Mouse (Mus musculus): ENCODE measurements around the gene Gm42674.

DNA sequence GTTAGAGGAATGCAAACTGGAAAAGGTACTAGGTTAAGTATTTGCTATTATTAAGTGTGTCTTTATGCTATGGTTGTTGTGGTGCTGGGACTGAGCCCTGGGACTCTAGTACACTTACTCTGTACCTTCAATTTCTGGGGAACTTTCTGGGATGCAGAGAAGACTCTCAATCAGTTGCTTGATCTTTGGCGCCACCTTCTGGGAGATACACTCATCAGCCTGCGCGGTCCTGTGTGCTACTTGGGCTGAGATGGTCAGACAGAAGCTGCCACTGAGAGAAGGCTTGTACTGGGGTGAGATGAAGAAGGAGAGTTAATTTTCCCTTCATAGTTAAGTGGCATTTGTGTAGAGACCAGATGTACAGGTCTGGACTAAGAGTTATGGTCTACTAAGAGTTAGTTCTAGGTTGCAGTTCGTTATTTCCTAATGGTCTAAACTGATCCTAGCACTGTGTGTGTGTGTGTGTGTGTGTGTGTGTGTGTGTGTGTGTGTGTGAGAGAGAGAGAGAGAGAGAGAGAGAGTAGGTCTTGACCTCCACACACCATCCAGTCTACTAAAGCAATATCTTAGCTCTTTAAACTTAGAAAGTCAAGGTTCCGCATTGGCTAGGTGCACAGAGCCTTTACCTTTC lies 51.3 kb downstream of the Gm42674 start:
- no peak for TF ChIP-seq EP300 (IDR thresholded peaks at IDR 0.05; ENCODE audit: low read length)
- peak; percentile 47 to 91; a peak in 3 of 4 replicates for TF ChIP-seq CTCF (conservative IDR thresholded peaks at IDR 0.05 in 1 of 2, IDR thresholded peaks at IDR 0.05 in 1 of 2; ENCODE audit: low read depth in 2 of 2, low read length in 2 of 2)
- no peak for TF ChIP-seq E2F4 (IDR thresholded peaks at IDR 0.05; ENCODE audit: insufficient replicate concordance, low read depth, low read length)
- TF ChIP-seq NRF1 (IDR thresholded peaks at IDR 0.05; ENCODE audit: low read depth, low read length) = 0 out of 2 replicates have a peak, but pooled peaks have one; percentile 30
- no peak for TF ChIP-seq BHLHE40 (IDR thresholded peaks at IDR 0.05; ENCODE audit: low read depth, low read length)
- TF ChIP-seq SIN3A (IDR thresholded peaks at IDR 0.05; ENCODE audit: low read length) = no peak
- no peak for TF ChIP-seq MAFK (IDR thresholded peaks at IDR 0.05; ENCODE audit: insufficient replicate concordance, low read length)
- TF ChIP-seq MAZ (IDR thresholded peaks at IDR 0.05; ENCODE audit: low read depth, low read length) = no peak
- no peak for TF ChIP-seq POLR2A (IDR thresholded peaks at IDR 0.05; ENCODE audit: low read depth, low read length)
- TF ChIP-seq ZKSCAN1 (IDR thresholded peaks at IDR 0.05; ENCODE audit: borderline replicate concordance, low read depth, low read length) = no peak
- no peak for TF ChIP-seq HCFC1 (IDR thresholded peaks at IDR 0.05; ENCODE audit: low read depth, low read length)
- no peak for TF ChIP-seq ZNF384 (IDR thresholded peaks at IDR 0.05; ENCODE audit: low read depth, low read length)
- TF ChIP-seq RCOR1 (conservative IDR thresholded peaks at IDR 0.05; ENCODE audit: low read depth, low read length) = no peak
